12 mouse cellular contexts compared by ENCODE assay signal in the genomic region with DNA sequence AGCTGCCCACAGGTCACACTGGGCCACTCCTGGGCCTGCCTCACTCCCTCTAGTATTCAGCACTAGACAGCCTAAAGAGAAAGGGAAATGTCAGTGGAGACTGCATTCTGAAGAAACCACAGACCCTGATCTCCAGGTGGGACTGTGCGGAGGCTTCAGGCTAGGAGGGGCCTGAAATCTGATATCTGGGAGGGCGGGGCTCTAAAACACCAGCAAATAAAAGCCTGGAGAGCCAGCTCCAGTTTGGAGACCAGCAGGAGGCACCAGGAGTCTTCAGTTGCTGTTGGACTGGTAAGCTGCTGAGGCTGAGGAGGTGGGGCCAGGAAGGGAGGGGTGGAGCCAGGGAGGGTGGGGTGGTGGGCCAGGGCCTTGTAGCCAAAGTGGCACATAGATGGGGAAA. TPM values are rescaled to one million over a fixed set of nuclear protein-coding genes. Genes with fewer than 3 reads are reported as not detected.
A peak's percentile ranks its signal among the peaks of the same experiment; 100 is the strongest.
DNase-seq lines count a peak whose midpoint lies in the region; ATAC-seq and TF ChIP-seq lines count a peak whose summit lies in the region.
"Had no signal": no experiment of that assay in that cellular context is flagged by ENCODE, and none has a peak within 500 bp of the region (broad histone marks: within the 10 kb centered on the region; RNA-seq: fewer than 3 reads in every experiment).

Gpha2 (plus strand) TSS at position 246 of the 400 bp plus-strand sequence.

- DNase-seq in kidney, adult 18-20 months = no peak
- peak; percentile 58 for DNase-seq in NIH3T3 (ENCODE audit: low read depth)
- DNase-seq in embryo, embryonic 10.5 days (ENCODE audit: low spot score) = peak; percentile 66
- DNase-seq in lung, postnatal 10 days = peak; percentile 44
- no peak for DNase-seq in thymus, adult 2 months
- DNase-seq in left cerebral cortex, adult 8-10 months (ENCODE audit: low spot score in 2 of 2) = no peak
- DNase-seq in frontal cortex, postnatal 25 days (ENCODE audit: low spot score in 2 of 2) = no peak
- DNase-seq: cerebellum, adult 11 months had no signal

- H3K4me1 ChIP-seq in kidney, embryonic 16.5 days (ENCODE audit: insufficient read depth, low read length) = 0 out of 2 replicates have a peak, but pooled peaks cover 2% of the 10 kb centered on the region
- H3K4me1 ChIP-seq in thymus, adult 2 months (replicated peaks; ENCODE audit: control insufficient read depth, insufficient read depth, low read length) = no peaks in the 10 kb centered on the region

- no peaks in the 10 kb centered on the region for H3K9me3 ChIP-seq in kidney, embryonic 16.5 days (ENCODE audit: low read length)

- H3K27me3 ChIP-seq in kidney, embryonic 16.5 days (ENCODE audit: insufficient read depth, low read length) = no peaks in the 10 kb centered on the region
- H3K27me3 ChIP-seq in thymus, adult 2 months (ENCODE audit: control insufficient read depth, insufficient read depth, low read length) = no peaks in the 10 kb centered on the region

- ATAC-seq in kidney, embryonic 16.5 days (ENCODE audit: low FRiP score, low TSS enrichment) = peak; percentile 55; the same call in 1 of the 2 replicates

- TF ChIP-seq POLR2A in thymus, adult 2 months (IDR thresholded peaks at IDR 0.05; ENCODE audit: control insufficient read depth, extremely low read depth, insufficient read depth, low read length, poor library complexity) = no peak

- no peak for TF ChIP-seq CTCF in thymus, adult 2 months (IDR thresholded peaks at IDR 0.05; ENCODE audit: borderline replicate concordance, control insufficient read depth, extremely low read depth, insufficient read depth, low read length, poor library complexity)

- 11% methylated on average over 2 of the region's 2 CpGs for WGBS in kidney, embryonic 16.5 days
- 41% methylated on average over 2 of the region's 2 CpGs for WGBS in thymus, adult 2 months

- no peak within 1 kb of the TSS for H3K27ac ChIP-seq in kidney, embryonic 16.5 days (ENCODE audit: low read length)
- H3K27ac ChIP-seq in thymus, adult 2 months (ENCODE audit: control insufficient read depth, insufficient read depth, low read length) = no peak within 1 kb of the TSS
- H3K27ac ChIP-seq: hindbrain, embryonic 14.5 days had no signal

- H3K4me3 ChIP-seq in kidney, embryonic 16.5 days (ENCODE audit: low read length) = no peak within 1 kb of the TSS
- H3K4me3 ChIP-seq in thymus, adult 2 months (ENCODE audit: control insufficient read depth, insufficient read depth, low read length) = no peak within 1 kb of the TSS

- peaks cover 25% of the 10 kb centered on the region; the same call in 1 of the 2 replicates for H3K36me3 ChIP-seq in kidney, embryonic 16.5 days (ENCODE audit: insufficient read depth, low read length)
- peaks cover 9% of the 10 kb centered on the region; the same call in 1 of the 2 replicates for H3K36me3 ChIP-seq in thymus, adult 2 months (ENCODE audit: control insufficient read depth, insufficient read depth, low read length)

- no peak within 1 kb of the TSS for H3K9ac ChIP-seq in kidney, embryonic 16.5 days (replicated peaks; ENCODE audit: low read length)
- H3K9ac ChIP-seq: hindbrain, embryonic 14.5 days had no signal

- no peak within 1 kb of the TSS for H3K4me2 ChIP-seq in kidney, embryonic 16.5 days (replicated peaks; ENCODE audit: low read depth, low read length)
- H3K4me2 ChIP-seq: hindbrain, embryonic 14.5 days had no signal

RNA-seq across cellular contexts. Expression of gene Gpha2, which starts in this region (rescaled TPM):
- 0.73 and 1.4 TPM in 2 replicates for polyA plus RNA-seq in kidney, embryonic 16.5 days (2015; fragmentation: Nextera tagmentation; extraction: Ambion mirVana)
- polyA plus RNA-seq in thymus, adult 2 months (2012; rRNA removed) = 5.2 and 8.9 TPM in 2 replicates
- not detected for total RNA-seq in left cerebral cortex, adult 8-10 months (2022)
- polyA plus RNA-seq: hindbrain, embryonic 14.5 days; liver, adult 2 months; neural tube, embryonic 14.5 days had no signal

Comparison
In these comparisons a context has a peak if more than half of its experiments do, and no peak if none do; other contexts are left out.
1. DNase-seq: peak in NIH3T3 (single experiment), embryo, embryonic 10.5 days (single experiment) and lung, postnatal 10 days (single experiment); none in kidney, adult 18-20 months (single experiment), thymus, adult 2 months (single experiment), left cerebral cortex, adult 8-10 months (0 of 2) and frontal cortex, postnatal 25 days (0 of 2).